Mouse (Mus musculus) C2C12 (cell line): Measurements from ENCODE around the gene Esp24. TPM values are rescaled to one million over a fixed set of nuclear protein-coding genes. Genes with fewer than 3 reads are reported as not detected.
"Not testable (repeated sequence)": the region's sequence is repeated elsewhere in the genome, so short reads cannot be mapped to it uniquely, and the experiment has no call there.

Experiments
- H3K27me3 ChIP-seq: one replicate; pipeline ENCODE4 v1.6.1; 2011; ENCODE audit not compliant: control insufficient read depth, insufficient read depth, insufficient read length
- H3K36me3 ChIP-seq: one replicate; pipeline ENCODE4 v1.6.1; 2011; ENCODE audit not compliant: control insufficient read depth, insufficient read depth
- H3K4me3 ChIP-seq: one replicate; pipeline ENCODE4 v1.5.1; 2011; ENCODE audit warnings: mild to moderate bottlenecking, control low read depth; ENCODE audit not compliant: poor library complexity, insufficient read depth, severe bottlenecking
- H3K79me2 ChIP-seq: one replicate; pipeline ENCODE4 v1.6.1; 2011; ENCODE audit not compliant: control insufficient read depth, insufficient read depth
- H3K79me3 ChIP-seq: one replicate; pipeline ENCODE4 v1.6.1; 2011; ENCODE audit warnings: low read depth, control low read depth
- H3ac ChIP-seq: one replicate; pipeline ENCODE3; 2011; ENCODE audit warnings: low read depth; ENCODE audit not compliant: control insufficient read depth, insufficient read length
- CEBPB ChIP-seq: IDR thresholded peaks from one replicate; pipeline ENCODE4 v1.6.1; 2011; ENCODE audit warnings: low read depth, mild to moderate bottlenecking, control low read depth, moderate library complexity
- CTCF ChIP-seq: IDR thresholded peaks from one replicate; pipeline ENCODE4 v1.5.1; 2011; ENCODE audit not compliant: control insufficient read depth, insufficient read depth, insufficient read length
- FOSL1 ChIP-seq: IDR thresholded peaks from one replicate; pipeline ENCODE4 v1.8.0; 2011; ENCODE audit warnings: mild to moderate bottlenecking, low read length; ENCODE audit not compliant: poor library complexity, insufficient read depth, severe bottlenecking
- MAX ChIP-seq: IDR thresholded peaks from one replicate; pipeline ENCODE4 v1.6.1; 2011; ENCODE audit warnings: mild to moderate bottlenecking, control low read depth
- MYOD1 ChIP-seq: IDR thresholded peaks from one replicate; pipeline ENCODE4 v1.6.1; 2011; ENCODE audit warnings: low read depth; ENCODE audit not compliant: control insufficient read depth, insufficient read length
- MYOG ChIP-seq: IDR thresholded peaks from one replicate; pipeline ENCODE4 v1.6.1; 2011; ENCODE audit not compliant: control insufficient read depth, insufficient read length; ENCODE audit errors: extremely low read depth
- USF1 ChIP-seq: IDR thresholded peaks from one replicate; pipeline ENCODE4 v1.6.1; 2011; ENCODE audit warnings: low read depth, mild to moderate bottlenecking, control low read depth, moderate library complexity
- long read RNA-seq, 2 experiments: library from polyadenylated mRNA; unstranded; transcript quantifications; one replicate each; pipeline ENCODE4 v2.0.0; 2019 to 2020
- polyA plus RNA-seq: library from polyadenylated mRNA; unstranded; fragments of >200 nt; fragmentation: generic; extraction: Trizol; gene quantifications from one replicate; pipeline ENCODE4 v1.2.1, GENCODE M21; 2012; ENCODE audit warnings: missing spikeins

Esp24 gene
- not detected for polyA plus RNA-seq
- long read RNA-seq, experiment 1, result 0 reads
- long read RNA-seq, experiment 2, result 0 reads

DNA sequence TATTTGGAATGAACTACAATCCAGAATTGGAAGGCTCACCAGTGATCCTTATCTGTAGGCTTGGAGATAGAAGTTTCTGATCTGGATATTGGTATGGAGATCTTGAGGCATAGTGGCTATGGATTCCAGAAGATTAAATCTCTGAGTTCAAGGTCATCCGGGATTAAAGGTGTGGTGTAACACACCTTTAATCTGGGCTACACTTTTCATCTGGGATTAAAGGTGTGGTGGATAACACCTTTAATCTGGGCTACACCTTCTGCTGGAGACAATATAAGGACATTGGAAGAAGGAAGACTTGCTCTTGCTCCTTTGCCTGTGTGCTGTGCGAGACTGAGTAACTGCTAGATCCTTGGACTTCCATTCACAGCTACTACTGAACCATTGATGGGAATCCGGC lies at the start of gene Esp24:
Gene Esp24, plus strand, starts transcription at position 301 of the 400 bp plus-strand sequence.
- H3K27me3 ChIP-seq, H3ac ChIP-seq, H3K36me3 ChIP-seq, H3K79me3 ChIP-seq, H3K79me2 ChIP-seq, H3K4me3 ChIP-seq: not testable (repeated sequence)

DNA sequence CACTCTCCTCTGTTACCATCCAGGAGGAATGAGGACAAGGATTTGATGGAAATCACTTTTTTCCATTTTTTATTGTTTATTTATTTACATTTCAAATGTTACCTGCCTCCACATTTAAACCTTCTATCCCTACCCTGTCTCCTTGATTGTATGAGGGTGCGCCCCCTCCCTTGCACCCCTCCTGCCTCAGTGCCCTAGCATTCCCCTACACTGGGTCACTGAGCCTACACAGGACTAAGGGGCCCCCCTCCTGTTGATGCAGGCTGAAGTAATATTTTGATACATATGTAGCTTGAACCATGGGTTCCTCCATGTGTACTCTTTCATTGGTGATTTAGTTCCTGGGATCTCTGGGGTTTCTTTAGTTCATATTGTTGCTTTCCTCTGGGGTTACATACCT lies 26.6 kb upstream of the Esp24 start:
- Histone ChIP-seq H3K79me3 (no peaks in the 10 kb centered on the region), H3K27me3 (no peaks in the 10 kb centered on the region), H3K4me3 (no peak overlapping the region), H3ac (no peak overlapping the region), H3K79me2 (no peaks in the 10 kb centered on the region), H3K36me3 (no peaks in the 10 kb centered on the region)
- TF ChIP-seq MYOD1, result no peak
- no peak for TF ChIP-seq FOSL1
- TF ChIP-seq USF1, result no peak
- TF ChIP-seq MYOG, result no peak
- TF ChIP-seq MAX, result no peak
- TF ChIP-seq CTCF, result no peak
- TF ChIP-seq CEBPB, result no peak

- no peak for TF ChIP-seq CEBPB
- no peak for TF ChIP-seq USF1
- TF ChIP-seq FOSL1, result no peak
- TF ChIP-seq CTCF, result no peak
- TF ChIP-seq MYOD1, result no peak
- TF ChIP-seq MAX, result no peak
- no peak for TF ChIP-seq MYOG
- H3K36me3 ChIP-seq, result no peaks in the 10 kb centered on the region
- no peak overlapping the region for H3ac ChIP-seq
- no peaks in the 10 kb centered on the region for H3K79me2 ChIP-seq
- H3K4me3 ChIP-seq, result no peak overlapping the region
- no peaks in the 10 kb centered on the region for H3K79me3 ChIP-seq
- no peaks in the 10 kb centered on the region for H3K27me3 ChIP-seq
Observed at GRCm38 (mm10) chr17:39010675-39011638, 25.5 kb upstream of the Esp24 start.

DNA sequence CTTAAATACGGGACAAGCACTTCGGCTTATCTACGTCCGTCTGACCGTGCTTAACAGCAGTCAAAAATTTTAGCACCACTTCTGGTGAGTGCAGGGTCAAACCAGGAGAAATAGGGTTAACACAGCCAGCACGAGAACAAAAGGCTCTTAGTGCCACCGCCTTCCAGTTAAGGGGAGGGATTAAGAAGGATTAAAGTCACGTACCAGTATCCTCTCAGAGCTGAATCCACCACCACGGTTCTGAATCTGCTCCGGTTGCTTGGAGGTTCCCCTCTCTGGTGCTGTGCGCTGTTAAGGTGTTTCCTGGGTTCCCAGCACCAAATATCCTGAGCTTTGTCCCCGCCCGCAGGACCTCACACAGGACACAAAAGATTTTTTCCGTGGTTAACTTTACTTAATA lies 19.3 kb upstream of the Esp24 start:
- H3K4me3 ChIP-seq, result no peak overlapping the region
- H3K36me3 ChIP-seq, result no peaks in the 10 kb centered on the region
- H3K79me2 ChIP-seq, result no peaks in the 10 kb centered on the region
- no peaks in the 10 kb centered on the region for H3K27me3 ChIP-seq
- no peaks in the 10 kb centered on the region for H3K79me3 ChIP-seq
- TF ChIP-seq MYOD1 (no peak), CEBPB (no peak), FOSL1 (no peak), MAX (no peak), USF1 (no peak), MYOG (no peak), CTCF (no peak)
- H3ac ChIP-seq, result no peak overlapping the region

DNA sequence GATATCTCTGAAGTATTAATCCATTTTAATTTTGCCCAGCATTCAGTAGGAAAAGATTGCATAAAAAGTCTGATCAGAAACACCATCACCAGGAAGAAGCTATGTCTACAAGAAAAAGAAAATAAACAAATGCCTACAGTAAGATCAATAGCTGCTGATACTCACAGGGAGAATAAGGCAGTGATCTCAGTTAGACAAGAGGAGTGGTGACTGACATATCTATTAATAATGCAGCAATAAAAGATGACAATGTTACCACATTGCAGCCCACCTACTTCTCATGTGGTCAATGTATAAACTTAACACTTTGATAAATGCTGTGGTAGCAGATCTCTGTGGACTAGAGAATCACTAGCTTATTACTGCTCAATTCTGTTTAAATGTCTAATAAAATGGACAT lies 6.7 kb downstream of the Esp24 start, which contains the start of gene Gm21903:
Gene Gm21903, minus strand, starts transcription at position 101 of the 400 bp plus-strand sequence.
- no peak within 1 kb of the TSS for H3ac ChIP-seq
- H3K79me2 ChIP-seq, result no peaks in the 10 kb centered on the region
- H3K36me3 ChIP-seq, result no peaks in the 10 kb centered on the region
- H3K4me3 ChIP-seq, result no peak within 1 kb of the TSS
- no peaks in the 10 kb centered on the region for H3K79me3 ChIP-seq
- no peaks in the 10 kb centered on the region for H3K27me3 ChIP-seq
- TF ChIP-seq CTCF (no peak), CEBPB (no peak), USF1 (no peak), MYOG (no peak), MYOD1 (no peak), MAX (no peak), FOSL1 (no peak)
